Mouse (Mus musculus) midbrain, embryonic 11.5 days (tissue): ENCODE data around the gene Txndc11. TPM values are rescaled to one million over a fixed set of nuclear protein-coding genes. Genes with fewer than 3 reads are reported as not detected.
"Not testable (repeated sequence)": the region's sequence is repeated elsewhere in the genome, so short reads cannot be mapped to it uniquely, and the experiment has no call there.

ENCODE experiments used
- ATAC-seq: fragments of 200-750 bp; cut with Nextera tagmentation; 2 replicates; pipeline ENCODE4 v1.8.0; 2017; ENCODE audit warnings: moderate TSS enrichment, moderate library complexity; ENCODE audit not compliant: low FRiP score
- DNase-seq: peaks from one replicate; pipeline ENCODE4 v3.0.0; 2015; ENCODE audit warnings: low spot score; ENCODE audit errors: missing footprints
- H3K27ac ChIP-seq: fragments of 300-500 bp; sonication (generic); 2 replicates; pipeline ENCODE4 v1.5.1; 2014; ENCODE audit warnings: low read depth, low read length
- H3K27me3 ChIP-seq: fragments of 300-500 bp; sonication (generic); 2 replicates; pipeline ENCODE4 v1.6.1; 2014; ENCODE audit warnings: mild to moderate bottlenecking, low read length, moderate library complexity, mixed read lengths; ENCODE audit not compliant: control insufficient read depth, insufficient read depth
- H3K36me3 ChIP-seq: fragments of 300-500 bp; sonication (generic); 2 replicates; pipeline ENCODE4 v1.6.1; 2014; ENCODE audit warnings: mild to moderate bottlenecking, low read length, moderate library complexity, mixed read lengths; ENCODE audit not compliant: control insufficient read depth, insufficient read depth
- H3K4me1 ChIP-seq: fragments of 300-500 bp; sonication (generic); 2 replicates; pipeline ENCODE4 v1.6.1; 2014; ENCODE audit warnings: low read length; ENCODE audit not compliant: control insufficient read depth, insufficient read depth
- H3K4me2 ChIP-seq: fragments of 300-500 bp; sonication (generic); 2 replicates; pipeline ENCODE4 v1.6.1; 2014; ENCODE audit warnings: mild to moderate bottlenecking, moderate library complexity
- H3K4me3 ChIP-seq: fragments of 300-500 bp; sonication (generic); 2 replicates; pipeline ENCODE4 v1.5.1; 2014; ENCODE audit warnings: low read depth, low read length
- H3K9ac ChIP-seq: fragments of 300-500 bp; sonication (generic); 2 replicates; pipeline ENCODE4 v1.6.1; 2014; ENCODE audit warnings: low read length
- H3K9me3 ChIP-seq: fragments of 300-500 bp; sonication (generic); 2 replicates; pipeline ENCODE4 v1.6.1; 2016; ENCODE audit warnings: low read length; ENCODE audit not compliant: control insufficient read depth
- WGBS: fragments of 180-500 bp; shearing (Covaris S2); extraction: QIAGEN DNeasy Blood & Tissue Kit; methylation state at CpG from one replicate; pipeline ENCODE4 v1.1.7; 2014; 5-methylcytosine and 5-hydroxymethylcytosine counted together
- polyA plus RNA-seq: library from polyadenylated mRNA; unstranded; fragments of >200 nt; fragmentation: Nextera tagmentation; extraction: Ambion mirVana; gene quantifications from 2 replicates; pipeline ENCODE4 v1.2.1, GENCODE M21; 2014

Gene Txndc11
- polyA plus RNA-seq, 1 experiment from 2014 or later = 31.0 TPM

DNA sequence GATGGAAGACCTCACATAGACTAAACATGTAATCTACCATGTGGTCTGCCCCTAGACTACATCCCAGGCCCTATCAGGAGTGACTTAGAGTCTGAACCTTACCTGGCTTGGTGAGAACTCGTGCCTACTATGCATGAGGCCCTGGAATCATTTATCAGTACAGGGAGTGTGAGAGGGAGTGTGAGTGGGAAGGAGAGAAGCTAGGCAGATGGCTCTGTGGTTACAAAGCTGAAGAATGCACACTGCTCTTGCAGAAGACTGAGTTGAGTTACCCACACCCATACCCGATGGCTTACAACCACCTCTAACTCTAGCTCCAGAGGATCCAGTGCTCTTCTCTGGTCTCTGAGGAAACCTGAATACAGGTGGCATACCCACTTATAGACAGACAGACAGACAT lies 32.0 kb upstream of the Txndc11 start:
- Histone ChIP-seq H3K27me3 (no peaks in the 10 kb centered on the region), H3K4me3 (no peak overlapping the region), H3K27ac (no peak overlapping the region), H3K36me3 (no peaks in the 10 kb centered on the region), H3K9me3 (no peaks in the 10 kb centered on the region), H3K4me1 (no peaks in the 10 kb centered on the region), H3K4me2 (no peak overlapping the region), H3K9ac (no peak overlapping the region)
- ATAC-seq = no peak
- WGBS = 93% methylated on average over 2 of the region's 2 CpGs
- DNase-seq = no peak

DNA sequence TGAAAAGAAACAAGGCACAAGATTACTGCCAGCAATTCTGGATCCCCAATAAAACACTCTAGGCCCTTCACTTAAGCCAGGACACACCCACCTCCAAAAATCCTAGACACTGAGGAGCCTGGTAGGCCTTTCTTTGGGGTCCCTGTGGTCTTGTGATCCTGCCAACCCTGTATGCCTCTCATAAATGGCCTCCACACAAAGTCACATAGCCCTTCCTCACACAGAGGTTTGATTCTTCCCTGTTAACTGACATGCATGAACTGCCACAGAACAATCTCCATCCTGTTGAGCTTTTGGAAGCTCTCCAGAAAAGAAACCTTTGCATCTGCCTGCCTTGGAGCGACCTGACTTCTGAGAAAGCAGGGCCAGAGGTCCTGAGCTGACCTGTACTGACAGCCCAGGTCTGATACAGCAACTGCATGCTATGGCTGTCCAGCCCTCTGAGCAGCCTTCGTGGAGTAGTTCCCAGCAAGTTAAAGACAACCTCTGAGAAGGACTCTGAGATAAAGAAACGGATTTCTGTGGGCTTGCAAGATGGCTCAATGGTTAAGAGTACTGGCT lies 30.3 kb upstream of the Txndc11 start:
- 84% methylated on average over 3 of the region's 3 CpGs for WGBS
- ATAC-seq (no peak), DNase-seq (no peak)
- H3K27me3 ChIP-seq = no peaks in the 10 kb centered on the region
- no peak overlapping the region for H3K4me3 ChIP-seq
- H3K36me3 ChIP-seq = no peaks in the 10 kb centered on the region
- no peak overlapping the region for H3K27ac ChIP-seq
- no peaks in the 10 kb centered on the region for H3K4me1 ChIP-seq
- H3K4me2 ChIP-seq = no peak overlapping the region
- no peaks in the 10 kb centered on the region for H3K9me3 ChIP-seq
- no peak overlapping the region for H3K9ac ChIP-seq

DNA sequence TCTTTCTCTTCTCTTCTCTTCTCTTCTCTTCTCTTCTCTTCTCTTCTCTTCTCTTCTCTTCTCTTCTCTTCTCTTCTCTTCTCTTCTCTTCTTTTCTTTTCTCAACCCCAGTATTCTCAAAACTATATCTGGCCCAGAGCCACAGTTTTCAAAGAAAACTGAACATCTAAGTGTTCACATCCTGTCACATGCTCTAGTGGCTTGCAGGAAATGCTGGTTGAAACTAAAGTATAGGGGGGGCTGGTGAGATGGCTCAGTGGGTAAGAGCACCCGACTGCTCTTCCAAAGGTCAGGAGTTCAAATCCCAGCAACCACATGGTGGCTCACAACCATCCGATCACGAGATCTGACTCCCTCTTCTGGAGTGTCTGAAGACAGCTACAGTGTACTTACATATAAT lies 23.3 kb upstream of the Txndc11 start:
- WGBS = 59% methylated on average over 1 of the region's 3 CpGs
- not testable (repeated sequence) for DNase-seq, H3K27me3 ChIP-seq, H3K4me1 ChIP-seq, H3K36me3 ChIP-seq, H3K9ac ChIP-seq, H3K4me3 ChIP-seq, H3K27ac ChIP-seq, H3K9me3 ChIP-seq, H3K4me2 ChIP-seq, ATAC-seq

DNA sequence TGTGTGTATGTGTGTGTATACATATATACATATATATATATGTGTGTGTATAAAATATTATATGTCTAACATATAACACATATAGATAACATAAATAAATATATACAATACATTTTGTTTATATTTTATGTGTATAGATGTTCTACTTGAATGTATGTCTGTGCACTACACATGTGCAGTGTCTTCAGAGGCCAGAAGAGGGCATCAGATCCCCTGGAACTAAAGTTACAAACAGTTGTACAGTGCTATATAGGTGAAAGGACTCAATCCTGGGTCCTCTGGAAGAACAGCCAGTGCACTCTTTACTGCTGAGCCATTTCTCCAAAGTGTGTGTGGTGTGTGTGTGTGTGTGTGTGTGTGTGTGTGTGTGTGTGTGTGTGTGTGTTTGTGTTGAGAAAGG lies 20.1 kb upstream of the Txndc11 start:
- H3K4me3 ChIP-seq = no peak overlapping the region
- no peaks in the 10 kb centered on the region for H3K4me1 ChIP-seq
- H3K36me3 ChIP-seq = 0 out of 2 replicates have a peak, but pooled peaks cover 5% of the 10 kb centered on the region
- no peak overlapping the region for H3K9ac ChIP-seq
- H3K27ac ChIP-seq = no peak overlapping the region
- ATAC-seq (no peak), DNase-seq (no peak)
- no peak overlapping the region for H3K4me2 ChIP-seq
- no peaks in the 10 kb centered on the region for H3K9me3 ChIP-seq
- H3K27me3 ChIP-seq = no peaks in the 10 kb centered on the region

DNA sequence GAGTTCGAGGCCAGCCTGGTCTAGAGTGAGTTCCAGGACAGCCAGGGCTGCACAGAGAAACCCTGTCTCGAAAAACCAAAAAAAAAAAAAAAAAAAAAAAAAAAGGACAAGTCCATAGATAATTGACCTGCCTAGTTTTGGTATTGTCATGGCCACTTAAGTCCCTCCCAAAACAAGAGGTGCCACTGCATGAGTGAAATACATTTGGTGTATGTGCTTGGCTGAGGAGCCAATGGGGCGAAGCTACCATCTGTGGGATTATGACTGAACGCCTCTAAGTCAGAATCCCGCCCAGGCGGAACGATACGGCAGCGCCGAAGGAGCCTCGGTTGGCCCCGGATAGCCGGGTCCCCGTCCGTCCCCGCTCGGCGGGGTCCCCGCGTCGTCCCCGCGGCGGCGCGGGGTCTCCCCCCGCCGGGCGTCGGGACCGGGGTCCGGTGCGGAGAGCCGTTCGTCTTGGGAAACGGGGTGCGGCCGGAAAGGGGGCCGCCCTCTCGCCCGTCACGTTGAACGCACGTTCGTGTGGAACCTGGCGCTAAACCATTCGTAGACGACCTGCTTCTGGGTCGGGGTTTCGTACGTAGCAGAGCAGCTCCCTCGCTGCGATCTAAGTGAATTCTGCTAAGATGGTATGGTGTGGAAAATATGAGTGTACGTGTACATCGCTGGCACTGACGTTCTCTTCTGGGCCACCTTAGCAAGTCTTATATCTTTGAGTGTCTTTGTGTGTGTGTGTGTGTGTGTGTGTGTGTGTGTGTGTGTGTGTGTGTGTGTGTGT lies 9.4 kb upstream of the Txndc11 start:
- not testable (repeated sequence) for ATAC-seq, H3K27ac ChIP-seq, H3K9me3 ChIP-seq, H3K4me2 ChIP-seq, H3K9ac ChIP-seq, H3K27me3 ChIP-seq, H3K4me1 ChIP-seq, H3K4me3 ChIP-seq
- peaks cover 12% of the 10 kb centered on the region; the same call in 1 of the 2 replicates for H3K36me3 ChIP-seq
- 15% methylated on average over 54 of the region's 56 CpGs for WGBS
- peak; percentile 91 for DNase-seq

DNA sequence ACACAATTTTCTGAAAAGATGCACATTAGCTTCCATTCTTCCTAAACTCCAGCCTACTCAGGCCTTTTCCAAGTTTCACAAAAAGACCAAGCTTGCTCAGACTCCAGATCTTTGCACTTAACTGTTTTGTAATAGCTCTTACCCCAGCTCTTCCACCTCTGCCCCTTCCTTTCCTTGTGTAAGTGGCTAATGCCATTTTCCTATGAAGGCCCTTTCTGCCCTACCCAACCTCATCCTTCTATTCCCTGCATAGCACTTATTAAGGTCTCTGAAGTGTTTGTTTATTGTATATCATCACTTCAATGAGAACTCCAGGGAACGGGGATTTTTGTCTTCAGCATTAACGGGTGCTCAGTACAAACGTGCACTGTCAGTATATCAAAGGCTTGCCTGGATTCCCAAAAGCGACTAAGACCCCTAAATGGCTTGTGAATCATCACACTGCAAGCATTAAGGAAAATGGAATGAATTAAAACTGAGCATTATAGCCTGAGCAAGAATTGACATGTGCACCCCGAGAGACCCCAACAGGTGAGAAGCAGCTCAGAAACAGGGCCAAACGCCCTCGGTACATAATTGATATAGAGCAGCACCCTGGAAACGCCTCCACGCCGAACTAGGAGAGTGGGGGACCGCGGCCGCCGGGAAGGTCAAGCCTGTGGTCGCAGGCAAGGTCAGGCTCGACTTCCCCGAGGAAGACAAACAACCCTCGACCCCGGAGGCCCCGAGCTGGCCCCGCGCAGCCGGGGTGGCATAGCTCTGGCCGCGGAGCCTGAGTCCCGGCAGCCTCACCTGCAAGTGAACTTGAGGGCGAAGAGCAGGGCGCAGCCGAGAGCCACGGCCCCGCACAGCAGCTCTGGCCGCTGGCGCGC lies 738 bp downstream of the Txndc11 start:
- WGBS = under 1% methylated on average over 34 of the region's 34 CpGs
- no peak; the same call in 1 of the 2 replicates for ATAC-seq
- Histone ChIP-seq H3K4me2 (peak overlapping the region; percentile 52), H3K9ac (peak overlapping the region; percentile 89), H3K27me3 (no peaks in the 10 kb centered on the region), H3K9me3 (no peaks in the 10 kb centered on the region), H3K36me3 (no peaks in the 10 kb centered on the region), H3K27ac (peak overlapping the region; percentile 59), H3K4me1 (peaks cover 14% of the 10 kb centered on the region), H3K4me3 (peak overlapping the region; percentile 91)
- peak; percentile 85 for DNase-seq

DNA sequence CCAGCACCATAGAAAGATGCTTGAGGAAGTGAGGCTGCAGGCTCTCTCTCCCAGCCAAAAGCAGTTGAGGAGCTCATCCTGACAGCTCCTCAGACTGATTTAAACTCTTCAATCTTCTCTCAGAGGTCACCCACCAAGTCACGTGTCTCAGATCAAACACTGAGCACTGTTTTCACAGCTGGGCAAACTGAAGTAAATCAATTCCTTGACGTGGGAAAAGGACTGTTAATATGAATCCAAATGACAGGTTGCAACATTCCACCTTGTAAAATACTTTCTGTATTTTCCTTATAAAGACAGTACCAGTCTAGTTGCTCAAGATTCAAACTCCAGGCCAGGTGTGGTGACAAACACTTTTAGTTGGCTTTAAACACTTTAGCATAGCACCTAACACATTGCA lies 1.6 kb downstream of the Txndc11 start:
- Histone ChIP-seq H3K4me2 (peak overlapping the region; percentile 52), H3K27ac (no peak overlapping the region), H3K27me3 (no peaks in the 10 kb centered on the region), H3K36me3 (no peaks in the 10 kb centered on the region), H3K4me1 (peaks cover 14% of the 10 kb centered on the region), H3K9me3 (no peaks in the 10 kb centered on the region), H3K9ac (peak overlapping the region; percentile 89; the same call in 1 of the 2 replicates), H3K4me3 (peak overlapping the region; percentile 91; the same call in 1 of the 2 replicates)
- 23% methylated on average over 2 of the region's 2 CpGs for WGBS
- ATAC-seq (no peak), DNase-seq (no peak)

DNA sequence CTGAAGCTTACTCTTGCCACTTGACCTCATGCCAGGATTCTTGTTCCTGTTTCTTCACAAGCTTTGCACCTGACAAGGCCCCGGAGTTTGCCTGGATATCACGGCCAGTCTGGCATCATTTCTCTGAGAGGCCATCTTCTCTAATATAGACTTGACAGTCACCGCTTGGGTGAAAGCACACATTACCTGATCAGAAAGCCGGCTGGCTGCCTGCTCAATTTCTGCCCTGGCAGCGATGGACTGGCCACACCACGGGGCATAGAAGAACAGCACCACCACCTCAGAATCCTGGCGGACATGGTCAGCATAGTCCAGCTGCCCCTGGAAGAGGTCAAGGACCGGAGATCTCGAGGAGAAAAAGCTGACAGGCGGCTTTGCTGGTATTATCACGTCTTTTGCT lies 6.1 kb downstream of the Txndc11 start:
- no peaks in the 10 kb centered on the region for H3K9me3 ChIP-seq
- ATAC-seq (no peak), DNase-seq (no peak)
- H3K4me1 ChIP-seq = peaks cover 9% of the 10 kb centered on the region
- 93% methylated on average over 11 of the region's 11 CpGs for WGBS
- no peaks in the 10 kb centered on the region for H3K27me3 ChIP-seq
- H3K36me3 ChIP-seq = peaks cover 2% of the 10 kb centered on the region; the same call in 1 of the 2 replicates
- no peak overlapping the region for H3K4me2 ChIP-seq
- H3K27ac ChIP-seq = no peak overlapping the region
- no peak overlapping the region for H3K4me3 ChIP-seq
- no peak overlapping the region for H3K9ac ChIP-seq

DNA sequence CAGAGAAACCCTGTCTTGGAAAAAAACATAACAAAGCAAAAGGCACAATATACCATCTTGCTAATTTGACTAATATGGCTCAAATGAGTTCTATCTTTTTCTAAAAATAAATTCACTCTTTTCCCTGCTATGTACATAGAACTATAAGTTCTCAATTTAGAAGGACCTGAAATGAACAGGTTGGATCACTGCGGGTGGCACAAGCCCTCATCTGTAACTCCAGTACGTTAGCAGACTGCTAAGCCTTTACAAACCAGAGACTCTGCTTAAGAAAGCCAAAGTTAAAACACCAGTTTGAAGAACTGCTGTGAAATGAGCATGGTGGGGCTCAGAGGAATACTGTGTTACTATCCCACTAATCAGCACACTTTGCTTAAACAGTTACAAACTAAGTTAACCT lies 9.1 kb downstream of the Txndc11 start:
- Histone ChIP-seq H3K4me1 (no peaks in the 10 kb centered on the region), H3K27ac (no peak overlapping the region), H3K4me3 (no peak overlapping the region), H3K9me3 (no peaks in the 10 kb centered on the region), H3K9ac (no peak overlapping the region), H3K27me3 (no peaks in the 10 kb centered on the region), H3K4me2 (no peak overlapping the region), H3K36me3 (peaks cover 4% of the 10 kb centered on the region; the same call in 1 of the 2 replicates)
- ATAC-seq (no peak), DNase-seq (no peak)
- 86% methylated on average over 2 of the region's 2 CpGs for WGBS
